Mouse (Mus musculus) adrenal gland, adult 2 months (tissue): ENCODE data around the gene Tmc2. TPM values are rescaled to one million over a fixed set of nuclear protein-coding genes. Genes with fewer than 3 reads are reported as not detected.

Experiments used
- DNase-seq: peaks from one replicate; pipeline ENCODE4 v3.0.0; 2021
- long read RNA-seq: library from polyadenylated mRNA; stranded (forward); transcript quantifications from one replicate; pipeline ENCODE4 v2.0.0, GENCODE M21; 2021
- polyA plus RNA-seq: library from polyadenylated mRNA; depleted of rRNA; stranded (reverse); fragments of >200 nt; gene quantifications from 2 replicates; pipeline ENCODE4 v1.2.3, GENCODE M21; 2012; rRNA removed
- total RNA-seq, 2 experiments: library from RNA; stranded (reverse); gene quantifications; 2 replicates each; pipeline ENCODE4 v1.2.3; 2021

Tmc2 gene
- total RNA-seq = not detected
- not detected in 2 replicates for polyA plus RNA-seq
- long read RNA-seq = 0 reads

DNA sequence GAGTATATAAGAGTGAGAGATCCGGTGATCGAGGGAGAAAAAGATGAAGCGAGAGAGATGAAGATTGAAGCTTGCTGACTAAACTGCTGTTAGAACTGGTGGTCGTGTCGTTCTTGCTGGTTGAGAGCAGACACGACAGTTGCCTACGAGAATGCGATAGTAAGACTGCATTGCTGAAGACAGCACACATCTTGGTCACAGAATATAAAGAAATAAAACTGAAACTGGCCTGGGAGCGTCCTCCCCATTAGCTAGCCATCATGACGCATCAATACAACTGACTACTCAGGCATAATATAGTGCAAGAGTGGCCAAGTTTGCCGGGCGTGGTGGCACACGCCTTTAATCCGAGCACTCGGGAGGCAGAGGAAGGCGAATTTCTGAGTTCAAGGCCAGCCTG, at the start of gene Tmc2:
Gene Tmc2, plus strand, starts transcription at position 301 of the 400 bp plus-strand sequence.
- no peak for DNase-seq

DNA sequence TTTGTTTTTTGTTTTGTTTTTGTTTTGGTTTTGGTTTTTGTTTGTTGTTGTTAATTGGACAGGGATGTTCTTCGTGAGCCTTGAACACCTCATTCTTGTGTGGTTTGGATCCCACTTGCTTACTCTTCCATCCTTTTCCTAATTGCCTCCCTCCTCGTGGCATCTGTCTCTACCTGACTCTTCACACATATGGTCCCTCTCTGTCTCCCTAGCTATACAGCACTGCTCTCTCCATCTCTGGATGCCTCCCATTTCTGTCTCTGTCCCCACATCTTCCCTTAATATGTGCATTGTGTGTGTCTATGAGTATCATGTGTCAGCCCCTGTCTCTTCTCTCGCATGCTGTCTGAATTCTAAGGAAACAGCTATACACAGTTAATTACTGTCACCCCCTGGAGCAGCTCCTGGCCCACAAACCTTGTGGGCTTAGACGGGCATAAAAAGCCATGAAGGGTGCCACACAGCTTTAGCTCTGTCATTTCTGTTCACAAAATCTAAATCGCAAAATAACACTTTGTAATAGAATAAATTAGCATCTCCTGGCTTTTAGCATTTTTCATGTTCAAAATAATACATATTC, 48.8 kb upstream of the Tmc2 start:
- no peak for DNase-seq

DNA sequence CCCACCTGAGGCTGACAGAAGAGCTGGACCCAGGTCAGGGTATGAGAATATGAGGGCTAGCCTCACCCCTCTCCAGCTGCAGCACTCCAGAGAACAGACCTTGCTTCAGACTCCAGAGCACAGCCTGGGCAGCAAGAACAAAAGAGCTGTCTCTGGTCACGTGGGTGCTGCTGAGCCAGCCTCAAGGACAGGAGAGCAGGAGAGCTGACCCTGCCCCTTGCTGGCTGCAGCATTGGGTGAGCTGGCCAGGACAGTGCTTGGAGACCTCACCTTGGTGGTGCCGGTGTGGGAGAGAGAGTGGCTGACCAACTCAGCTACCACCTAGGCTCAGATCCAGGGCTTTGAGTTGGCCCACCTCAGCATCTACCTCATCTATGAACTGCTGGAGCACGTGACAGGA, 39.8 kb upstream of the Tmc2 start:
- DNase-seq = peak; percentile 78

DNA sequence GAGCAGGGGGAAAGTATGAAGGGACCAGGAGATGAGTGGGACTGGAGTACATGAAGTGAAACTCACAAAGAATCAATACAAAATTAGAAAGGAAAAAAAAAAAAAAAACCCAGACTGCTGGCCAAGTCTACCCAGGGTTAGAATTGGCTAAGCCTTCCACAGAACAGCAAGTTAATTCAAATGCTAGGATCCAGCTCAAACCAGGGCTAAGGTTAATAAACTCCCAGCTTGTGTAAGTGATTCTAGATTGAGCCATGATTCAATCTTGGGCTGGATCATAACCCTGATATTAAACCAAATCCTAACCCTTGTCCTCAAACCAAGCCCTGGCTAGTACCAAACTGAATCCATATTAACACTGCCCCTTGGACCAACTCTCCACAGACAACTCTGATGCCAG, 39.1 kb upstream of the Tmc2 start:
- DNase-seq = no peak

GRCm38 (mm10) chr2:130157231-130158087, 37.5 kb upstream of the Tmc2 start:
- DNase-seq = no peak

DNA sequence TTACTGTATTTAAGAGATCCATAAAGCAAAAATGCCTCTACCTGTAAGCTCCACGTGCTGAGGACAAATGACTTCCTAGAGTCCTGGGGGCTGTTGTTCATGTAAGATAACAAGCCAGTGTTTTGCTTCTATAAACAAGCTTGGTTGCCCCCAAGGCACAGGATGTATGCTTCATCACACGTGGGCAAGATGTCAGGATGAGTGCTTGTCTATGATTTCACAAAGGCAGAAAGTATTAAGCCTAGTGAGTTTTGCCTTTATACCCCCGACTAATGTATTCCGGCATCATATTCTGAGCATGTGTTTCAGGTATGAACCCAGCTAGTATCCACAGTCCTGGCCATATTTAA, 36.9 kb upstream of the Tmc2 start:
- no peak for DNase-seq

DNA sequence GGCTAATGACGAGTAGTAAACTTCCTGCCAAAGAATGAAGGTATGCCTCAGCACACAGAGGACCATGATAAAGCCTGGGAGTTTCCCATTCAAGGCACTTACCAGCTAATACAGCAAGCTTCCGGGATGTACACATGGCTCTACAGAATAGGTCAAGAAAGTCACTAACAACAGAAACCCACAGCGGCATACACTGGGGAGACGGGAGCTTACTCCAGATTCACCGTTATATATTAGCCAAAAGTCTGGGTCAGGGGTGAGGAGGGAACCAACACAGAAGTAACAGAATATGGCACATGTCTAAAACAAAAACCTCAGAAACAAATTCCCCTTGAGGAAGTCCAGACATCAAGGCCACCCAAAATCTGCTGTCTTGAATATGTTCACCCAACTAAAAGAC, 32.3 kb upstream of the Tmc2 start:
- no peak for DNase-seq

DNA sequence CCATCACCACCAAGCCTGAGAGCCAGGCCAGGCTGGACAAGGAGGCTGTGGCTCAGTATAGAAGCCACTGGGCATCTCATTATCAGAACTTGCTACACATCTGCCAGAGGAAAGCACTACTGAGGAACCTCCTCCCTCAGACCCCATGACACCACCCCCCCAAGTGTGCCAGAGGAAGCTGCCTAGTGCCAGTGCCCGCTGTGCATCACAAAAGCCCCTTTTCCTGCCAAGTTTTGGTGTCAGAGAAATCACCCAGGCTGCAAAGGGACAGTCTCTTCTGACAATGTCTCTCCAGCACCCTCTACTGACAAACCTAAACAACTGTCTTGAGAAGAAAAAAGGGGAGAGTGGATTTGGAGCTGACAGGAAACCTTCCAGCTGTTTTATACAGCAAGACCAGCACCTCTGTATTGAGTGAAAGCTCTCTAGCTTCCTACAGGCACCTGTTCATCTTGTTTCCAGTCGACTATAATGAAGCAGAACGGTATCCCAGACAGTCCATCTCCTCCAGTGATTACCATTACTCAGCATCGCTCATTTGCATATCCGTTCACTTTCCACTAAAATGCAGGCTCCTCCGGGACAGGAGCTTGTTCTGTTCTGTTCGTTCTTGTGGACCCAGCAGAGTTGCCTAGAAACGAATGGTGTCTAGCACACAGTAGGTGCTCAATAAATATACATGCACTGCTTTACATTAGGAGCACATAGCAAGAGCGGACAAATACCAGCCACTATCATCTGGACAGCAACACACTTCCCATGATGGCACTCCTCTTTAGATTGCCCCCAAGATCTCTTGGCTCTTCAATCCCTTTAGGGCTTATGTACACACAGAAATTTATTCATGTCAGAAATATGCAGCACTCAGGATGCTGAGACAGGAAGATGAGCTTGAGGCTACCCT, 28.4 kb upstream of the Tmc2 start:
- no peak for DNase-seq

GRCm38 (mm10) chr2:130167861-130168260, 27.1 kb upstream of the Tmc2 start:
- peak; percentile 33 for DNase-seq

DNA sequence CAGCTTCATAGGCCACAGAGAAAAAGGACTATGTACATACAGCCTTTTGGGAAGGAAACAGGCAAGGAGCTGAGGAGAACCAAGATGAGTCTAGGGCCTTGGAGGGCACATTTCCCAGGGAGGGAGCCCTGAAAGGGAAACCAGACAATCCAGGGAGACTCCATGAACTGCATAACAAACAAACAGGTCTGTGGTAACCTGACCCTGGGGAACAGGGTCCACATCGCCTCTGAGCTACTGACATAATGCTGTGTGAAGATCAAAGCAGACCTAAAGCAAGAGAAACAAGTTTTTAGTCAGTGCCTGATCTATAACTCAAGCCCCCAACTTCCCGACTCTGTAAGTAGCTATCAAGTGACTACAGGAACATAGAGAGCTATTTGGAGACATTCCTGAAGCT, 23.3 kb upstream of the Tmc2 start:
- DNase-seq = no peak

GRCm38 (mm10) chr2:130176820-130177219, 18.2 kb upstream of the Tmc2 start:
- no peak for DNase-seq

DNA sequence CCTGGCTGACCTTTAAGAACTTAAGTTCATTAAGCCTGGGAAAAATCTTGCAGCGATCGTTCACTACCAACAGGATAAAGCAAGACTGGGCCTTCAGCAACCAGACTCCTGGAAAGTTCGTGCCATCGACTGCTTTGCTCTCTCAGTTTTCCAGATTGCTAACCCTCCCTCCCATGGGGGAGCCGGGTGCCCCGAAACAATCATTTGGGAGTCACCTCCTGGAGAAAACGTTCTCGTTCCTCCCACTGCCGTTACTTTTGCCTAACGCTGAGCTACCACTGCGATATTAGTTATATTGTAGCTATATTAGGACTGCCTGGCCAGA, 16.7 kb upstream of the Tmc2 start:
- no peak for DNase-seq

- peak; percentile 93 for DNase-seq
Observed at GRCm38 (mm10) chr2:130178706-130179506, 16.1 kb upstream of the Tmc2 start, which contains the start of gene Snrpb. Snrpb (minus strand) TSS chr2:130179403.

- DNase-seq = no peak
Observed at GRCm38 (mm10) chr2:130179507-130180019, 15.4 kb upstream of the Tmc2 start.

GRCm38 (mm10) chr2:130188391-130188790, 6.6 kb upstream of the Tmc2 start:
- no peak for DNase-seq

GRCm38 (mm10) chr2:130200961-130201360, 6.0 kb downstream of the Tmc2 start:
- no peak for DNase-seq

GRCm38 (mm10) chr2:130207376-130207775, 12.4 kb downstream of the Tmc2 start:
- no peak for DNase-seq

DNA sequence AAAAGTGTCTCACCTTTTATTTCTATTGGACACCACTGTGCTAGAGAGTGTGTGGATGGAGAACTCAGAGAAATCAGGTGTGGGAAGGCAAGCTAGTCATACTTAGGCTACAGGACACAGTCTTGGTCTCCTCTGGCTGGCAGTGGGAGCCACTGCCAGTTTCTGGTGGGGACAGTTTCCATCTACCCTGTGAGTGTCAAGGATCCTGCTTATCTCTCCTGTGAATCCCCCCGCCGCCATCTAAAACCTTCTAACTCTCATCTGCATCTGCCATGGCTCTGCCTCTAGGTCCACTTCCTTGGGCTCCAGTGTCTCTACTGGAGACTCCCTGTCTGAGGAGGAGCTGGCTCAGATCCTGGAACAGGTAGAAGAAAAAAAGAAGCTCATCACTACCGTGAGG, 13.0 kb downstream of the Tmc2 start:
- no peak for DNase-seq

DNA sequence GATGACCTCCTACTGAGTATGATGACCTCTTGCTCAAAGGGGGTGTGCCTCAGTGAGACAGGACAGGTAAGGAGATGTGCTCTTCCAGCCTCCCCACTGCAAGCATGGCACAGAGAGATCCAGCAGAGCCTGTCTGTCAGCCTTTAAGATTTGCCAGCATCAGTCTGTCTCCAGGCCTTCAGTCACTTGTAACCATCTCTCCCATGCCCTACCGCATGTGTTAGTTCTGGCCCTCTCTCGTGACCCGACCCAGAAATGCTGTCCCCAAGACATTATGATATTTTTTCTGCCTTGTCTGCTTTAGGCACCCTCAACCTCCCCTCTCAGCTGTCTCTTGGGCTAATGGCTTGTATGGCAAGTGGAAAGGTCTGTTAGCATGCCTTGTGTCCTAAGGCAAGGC, 14.6 kb downstream of the Tmc2 start:
- DNase-seq = no peak

DNA sequence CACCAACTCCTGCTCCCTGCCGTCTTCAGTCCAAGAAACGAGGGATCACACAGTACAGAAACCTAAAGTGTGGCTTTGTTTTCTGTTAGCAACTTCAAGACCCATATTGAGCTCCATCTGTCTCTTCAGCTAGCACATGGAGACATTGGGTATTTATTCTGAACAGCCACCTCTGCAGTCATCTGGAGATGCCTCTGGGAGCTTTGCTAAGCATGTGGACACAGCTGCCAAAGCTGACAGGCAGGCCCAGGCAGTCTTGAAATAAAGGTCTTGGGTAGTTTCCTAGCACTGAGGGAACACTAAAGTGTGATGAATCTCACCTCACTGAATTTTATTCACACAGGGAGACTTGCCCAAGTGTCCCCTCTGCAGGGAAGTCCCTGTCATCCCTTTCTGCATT, 16.6 kb downstream of the Tmc2 start:
- DNase-seq = no peak

GRCm38 (mm10) chr2:130246912-130247311, 51.9 kb downstream of the Tmc2 start:
- peak; percentile 20 for DNase-seq

DNA sequence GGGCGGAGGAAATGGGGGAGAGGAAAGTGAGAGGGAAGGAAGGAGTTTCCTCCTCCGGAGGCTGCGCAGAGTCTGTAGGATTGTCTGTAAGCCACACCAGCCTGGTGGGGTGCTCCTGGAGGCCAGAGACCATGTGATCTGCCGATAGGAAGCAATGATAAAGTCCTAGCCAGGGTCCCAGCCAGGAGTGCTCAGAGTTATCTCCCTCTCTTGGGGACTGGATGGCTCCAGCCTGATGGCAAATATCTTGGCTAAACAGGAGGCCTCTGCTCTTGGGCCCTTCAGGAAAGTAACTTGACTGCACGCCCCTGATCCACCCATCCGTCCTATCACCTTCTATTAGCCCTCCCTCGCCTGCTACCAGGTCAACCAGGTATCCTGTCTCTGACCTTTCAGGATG, 53.2 kb downstream of the Tmc2 start:
- DNase-seq = no peak
